Mouse (Mus musculus): ENCODE results near the gene Lhx1. TPM values are rescaled to one million over a fixed set of nuclear protein-coding genes. Genes with fewer than 3 reads are reported as not detected.

Lhx1 gene
- polyA plus RNA-seq (2015; fragmentation: Nextera tagmentation; extraction: Ambion mirVana): 1.3 and 1.5 TPM in 2 replicates

GRCm38 (mm10) chr11:84525421-84526274, at the start of gene Lhx1:
Gene Lhx1 (minus strand): TSS chr11:84525535.

DNA sequence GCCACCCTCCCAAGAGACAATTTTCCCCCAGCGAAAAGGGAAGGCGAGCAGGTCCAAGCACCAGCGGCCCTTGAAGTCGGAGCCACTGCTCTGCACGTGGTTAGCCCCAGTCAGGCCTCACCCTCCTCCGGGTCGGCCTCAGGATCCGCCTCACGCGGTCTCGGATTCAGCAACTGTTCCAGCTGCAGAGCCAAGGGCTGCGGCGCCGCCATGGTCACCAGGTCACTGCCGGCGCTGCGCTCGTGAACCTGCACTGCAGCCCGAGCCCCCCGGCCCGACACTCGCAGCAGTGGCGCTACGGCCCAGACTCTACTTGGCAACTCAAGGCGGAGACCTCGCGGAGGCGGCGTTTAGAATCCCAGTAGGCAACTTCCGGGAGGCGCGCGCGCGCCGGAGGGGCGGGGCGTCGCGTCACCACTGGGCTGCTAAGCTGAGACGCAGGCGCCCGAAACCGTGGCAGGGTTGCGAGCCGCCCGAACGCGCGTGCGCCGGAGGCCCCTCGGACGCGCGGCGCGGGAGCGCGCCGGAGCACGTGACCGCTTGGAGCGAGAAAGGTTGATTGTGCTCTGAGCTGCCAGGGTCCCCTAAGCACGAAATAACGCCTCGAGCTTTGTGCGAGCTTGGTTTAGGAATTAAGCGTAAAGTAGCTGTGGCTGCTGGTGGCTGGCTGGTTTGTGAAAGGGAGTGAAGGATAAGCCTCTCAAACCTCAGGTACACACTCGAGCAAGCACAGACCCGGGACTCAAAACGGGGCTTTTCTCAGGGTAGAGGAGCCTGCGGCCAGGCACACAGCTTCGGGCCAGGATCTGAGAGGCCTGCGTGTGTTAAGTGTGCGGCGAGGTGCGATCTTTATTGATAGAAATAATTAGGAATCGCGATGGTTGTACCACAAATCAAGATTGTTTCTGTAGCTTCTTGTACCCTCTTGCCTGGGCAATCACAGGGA, 11.9 kb downstream of the Lhx1 start, which contains the start of gene Aatf:
Gene Aatf, minus strand, starts transcription at position 352 of the 946 bp plus-strand sequence.

Other genes starting within 250 kb of the Lhx1 start
- 35.5 and 35.8 TPM in 2 replicates for gene Aatf, start 12.0 kb downstream of the Lhx1 start, polyA plus RNA-seq (2015; fragmentation: Nextera tagmentation; extraction: Ambion mirVana)

Measured in spleen, postnatal 0 days (tissue).